Mouse (Mus musculus): ENCODE results near the gene Arl4a.

The Arl4a gene

GRCm38 (mm10) chr12:40037876-40038463 lies at the start of gene Arl4a:
Gene Arl4a, minus strand, starts transcription at chr12:40038025.
- DNase-seq (ENCODE audit: low spot score), result peak; percentile 88

- DNase-seq (ENCODE audit: low spot score), result peak; percentile 8
These were observed 48.0 kb upstream of the Arl4a start for GRCm38 (mm10) chr12:40085731-40086322.

- peak; percentile 83 for DNase-seq (ENCODE audit: low spot score)
These were observed 44.8 kb upstream of the Arl4a start for GRCm38 (mm10) chr12:40082453-40083238.

- DNase-seq (ENCODE audit: low spot score), result no peak
These were observed 44.2 kb upstream of the Arl4a start for GRCm38 (mm10) chr12:40082048-40082447.

- DNase-seq (ENCODE audit: low spot score), result peak; percentile 19
These were observed 35.8 kb upstream of the Arl4a start for GRCm38 (mm10) chr12:40073660-40074059.

GRCm38 (mm10) chr12:40047024-40047423 lies 9.2 kb upstream of the Arl4a start:
- no peak for DNase-seq (ENCODE audit: low spot score)

- no peak for DNase-seq (ENCODE audit: low spot score)
These were observed 6.2 kb upstream of the Arl4a start for GRCm38 (mm10) chr12:40043816-40044585.

- DNase-seq (ENCODE audit: low spot score), result peak; percentile 77
These were observed 2.2 kb upstream of the Arl4a start for GRCm38 (mm10) chr12:40040067-40040466.

- peak; percentile 99 for DNase-seq (ENCODE audit: low spot score)
These were observed 505 bp downstream of the Arl4a start for GRCm38 (mm10) chr12:40037226-40037813.

GRCm38 (mm10) chr12:40036666-40037065 lies 1.2 kb downstream of the Arl4a start:
- no peak for DNase-seq (ENCODE audit: low spot score)

GRCm38 (mm10) chr12:40035506-40035905 lies 2.3 kb downstream of the Arl4a start:
- DNase-seq (ENCODE audit: low spot score), result no peak

GRCm38 (mm10) chr12:40029201-40029600 lies 8.6 kb downstream of the Arl4a start:
- no peak for DNase-seq (ENCODE audit: low spot score)

- no peak for DNase-seq (ENCODE audit: low spot score)
These were observed 10.0 kb downstream of the Arl4a start for GRCm38 (mm10) chr12:40027846-40028245.

- no peak for DNase-seq (ENCODE audit: low spot score)
These were observed 10.4 kb downstream of the Arl4a start for GRCm38 (mm10) chr12:40027444-40027843.

GRCm38 (mm10) chr12:40023918-40024317 lies 13.9 kb downstream of the Arl4a start:
- DNase-seq (ENCODE audit: low spot score), result no peak

- no peak for DNase-seq (ENCODE audit: low spot score)
These were observed 14.7 kb downstream of the Arl4a start for GRCm38 (mm10) chr12:40023014-40023642.

GRCm38 (mm10) chr12:40022344-40022743 lies 15.5 kb downstream of the Arl4a start:
- DNase-seq (ENCODE audit: low spot score), result no peak

GRCm38 (mm10) chr12:40017955-40018505 lies 19.8 kb downstream of the Arl4a start:
- DNase-seq (ENCODE audit: low spot score), result no peak

GRCm38 (mm10) chr12:40016648-40017460 lies 21.0 kb downstream of the Arl4a start:
- DNase-seq (ENCODE audit: low spot score), result no peak

- DNase-seq (ENCODE audit: low spot score), result no peak
These were observed 21.8 kb downstream of the Arl4a start for GRCm38 (mm10) chr12:40016068-40016467.

All from retina, embryonic 14.5 days (tissue).